Comparison of ENCODE assay signal across 25 mouse cellular contexts in genomic region chr2:173244108-173244507, GRCm38 (mm10). TPM values are rescaled to one million over a fixed set of nuclear protein-coding genes. Genes with fewer than 3 reads are reported as not detected.
"Had no signal": no experiment of that assay in that cellular context is flagged by ENCODE, and none has a peak within 500 bp of the region (broad histone marks: within the 10 kb centered on the region; RNA-seq: fewer than 3 reads in every experiment).

No protein-coding gene starts in this region.

- H3K4me3 ChIP-seq: hindbrain, embryonic 15.5 days; kidney, embryonic 15.5 days; layer of hippocampus, adult 2 months; limb, embryonic 10.5 days; limb, embryonic 13.5 days; liver, embryonic 12.5 days; liver, embryonic 15.5 days; midbrain, embryonic 12.5 days; midbrain, embryonic 15.5 days; neural tube, embryonic 13.5 days; stomach, embryonic 15.5 days had no signal

- H3K4me1 ChIP-seq: liver, embryonic 12.5 days; liver, embryonic 15.5 days had no signal

- H3K27ac ChIP-seq: hindbrain, embryonic 15.5 days; kidney, embryonic 15.5 days; layer of hippocampus, adult 2 months; limb, embryonic 10.5 days; limb, embryonic 13.5 days; liver, embryonic 12.5 days; liver, embryonic 15.5 days; macrophage; midbrain, embryonic 12.5 days; midbrain, embryonic 15.5 days; neural tube, embryonic 13.5 days; stomach, embryonic 15.5 days had no signal

- H3K9ac ChIP-seq: hindbrain, embryonic 15.5 days; kidney, embryonic 15.5 days; limb, embryonic 13.5 days; liver, embryonic 12.5 days; liver, embryonic 15.5 days; midbrain, embryonic 12.5 days; midbrain, embryonic 15.5 days; neural tube, embryonic 13.5 days; stomach, embryonic 15.5 days had no signal

- H3K4me2 ChIP-seq: hindbrain, embryonic 15.5 days; kidney, embryonic 15.5 days; limb, embryonic 13.5 days; liver, embryonic 12.5 days; liver, embryonic 15.5 days; midbrain, embryonic 15.5 days; neural tube, embryonic 13.5 days; stomach, embryonic 15.5 days had no signal

- H3K36me3 ChIP-seq: hindbrain, embryonic 15.5 days; kidney, embryonic 15.5 days; limb, embryonic 10.5 days; liver, embryonic 12.5 days; liver, embryonic 15.5 days; midbrain, embryonic 12.5 days; midbrain, embryonic 15.5 days; neural tube, embryonic 13.5 days; stomach, embryonic 15.5 days had no signal

- H3K27me3 ChIP-seq: hindbrain, embryonic 15.5 days; kidney, embryonic 15.5 days; limb, embryonic 13.5 days; liver, embryonic 15.5 days; midbrain, embryonic 15.5 days; neural tube, embryonic 13.5 days; stomach, embryonic 15.5 days had no signal

- H3K9me3 ChIP-seq: hindbrain, embryonic 15.5 days; kidney, embryonic 15.5 days; limb, embryonic 10.5 days; limb, embryonic 13.5 days; liver, embryonic 12.5 days; liver, embryonic 15.5 days; midbrain, embryonic 12.5 days; midbrain, embryonic 15.5 days; neural tube, embryonic 13.5 days; stomach, embryonic 15.5 days had no signal

- DNase-seq: kidney, adult 11 months; kidney, postnatal 14 days; kidney, postnatal 4 days; layer of hippocampus, adult 9-11 months; liver; lung, adult 2 months; spleen, adult 18-20 months; thymus, adult 18-20 months; thymus, postnatal 14 days; thymus, postnatal 4 days had no signal

- ATAC-seq: liver, embryonic 12.5 days; midbrain, embryonic 15.5 days had no signal

RNA-seq across cellular contexts. Expression of gene Zbp1, which starts 25.4 kb away (rescaled TPM):
- total RNA-seq: layer of hippocampus, postnatal 25 days; left cerebral cortex, adult 18-20 months; left cerebral cortex, postnatal 25 days had no signal
- polyA plus RNA-seq: limb, embryonic 10.5 days had no signal
